Mouse (Mus musculus) embryonic facial prominence, embryonic 11.5 days (tissue): Measurements from ENCODE around the gene Itpka. TPM values are rescaled to one million over a fixed set of nuclear protein-coding genes. Genes with fewer than 3 reads are reported as not detected.

Experiments
- ATAC-seq: fragments of 200-750 bp; cut with Nextera tagmentation; replicated peaks from 2 replicates; pipeline ENCODE4 v1.8.0; 2017; ENCODE audit warnings: low read depth; ENCODE audit not compliant: insufficient number of reproducible peaks, low FRiP score, low TSS enrichment
- DNase-seq: peaks from one replicate; pipeline ENCODE4 v3.0.0-alpha.2; 2015; ENCODE audit warnings: low spot score
- H3K27ac ChIP-seq: fragments of 300-500 bp; sonication (generic); replicated peaks from 2 replicates; pipeline ENCODE4 v1.5.1; 2014; ENCODE audit warnings: mild to moderate bottlenecking, low read depth, low read length, control low read depth
- H3K27me3 ChIP-seq: fragments of 300-500 bp; sonication (generic); 2 replicates; pipeline ENCODE4 v1.6.1; 2014; ENCODE audit warnings: mild to moderate bottlenecking, low read length, moderate library complexity, mixed read lengths; ENCODE audit not compliant: control insufficient read depth, insufficient read depth
- H3K36me3 ChIP-seq: fragments of 300-500 bp; sonication (generic); replicated peaks from 2 replicates; pipeline ENCODE4 v1.6.1; 2014; ENCODE audit warnings: low read depth, mild to moderate bottlenecking, low read length, moderate library complexity, mixed read lengths; ENCODE audit not compliant: control insufficient read depth, insufficient read depth
- H3K4me1 ChIP-seq: fragments of 300-500 bp; sonication (generic); 2 replicates; pipeline ENCODE4 v1.6.1; 2014; ENCODE audit warnings: low read length, mixed read lengths; ENCODE audit not compliant: control insufficient read depth, insufficient read depth
- H3K4me2 ChIP-seq: fragments of 300-500 bp; sonication (generic); 2 replicates; pipeline ENCODE4 v1.6.1; 2014; ENCODE audit warnings: low read depth, mild to moderate bottlenecking, control low read depth, low read length, moderate library complexity
- H3K4me3 ChIP-seq: fragments of 300-500 bp; sonication (generic); 2 replicates; pipeline ENCODE4 v1.5.1; 2014; ENCODE audit warnings: low read depth, low read length, control low read depth
- H3K9ac ChIP-seq: fragments of 300-500 bp; sonication (generic); replicated peaks from 2 replicates; pipeline ENCODE4 v1.6.1; 2014; ENCODE audit warnings: mild to moderate bottlenecking, control low read depth, low read length
- H3K9me3 ChIP-seq: fragments of 300-500 bp; sonication (generic); replicated peaks from 2 replicates; pipeline ENCODE4 v1.6.1; 2016; ENCODE audit warnings: mild to moderate bottlenecking, low read length, inconsistent platforms, mixed read lengths; ENCODE audit not compliant: control insufficient read depth
- WGBS: fragments of 180-500 bp; shearing (Covaris S2); extraction: QIAGEN DNeasy Blood & Tissue Kit; methylation state at CpG from one replicate; pipeline ENCODE4 v1.1.7; 2014; 5-methylcytosine and 5-hydroxymethylcytosine counted together
- polyA plus RNA-seq: library from polyadenylated mRNA; unstranded; fragments of >200 nt; fragmentation: Nextera tagmentation; extraction: Ambion mirVana; gene quantifications from 2 replicates; pipeline ENCODE4 v1.2.1, GENCODE M21; 2014

Itpka gene
- polyA plus RNA-seq = 1.2 TPM in 2 replicates

DNA sequence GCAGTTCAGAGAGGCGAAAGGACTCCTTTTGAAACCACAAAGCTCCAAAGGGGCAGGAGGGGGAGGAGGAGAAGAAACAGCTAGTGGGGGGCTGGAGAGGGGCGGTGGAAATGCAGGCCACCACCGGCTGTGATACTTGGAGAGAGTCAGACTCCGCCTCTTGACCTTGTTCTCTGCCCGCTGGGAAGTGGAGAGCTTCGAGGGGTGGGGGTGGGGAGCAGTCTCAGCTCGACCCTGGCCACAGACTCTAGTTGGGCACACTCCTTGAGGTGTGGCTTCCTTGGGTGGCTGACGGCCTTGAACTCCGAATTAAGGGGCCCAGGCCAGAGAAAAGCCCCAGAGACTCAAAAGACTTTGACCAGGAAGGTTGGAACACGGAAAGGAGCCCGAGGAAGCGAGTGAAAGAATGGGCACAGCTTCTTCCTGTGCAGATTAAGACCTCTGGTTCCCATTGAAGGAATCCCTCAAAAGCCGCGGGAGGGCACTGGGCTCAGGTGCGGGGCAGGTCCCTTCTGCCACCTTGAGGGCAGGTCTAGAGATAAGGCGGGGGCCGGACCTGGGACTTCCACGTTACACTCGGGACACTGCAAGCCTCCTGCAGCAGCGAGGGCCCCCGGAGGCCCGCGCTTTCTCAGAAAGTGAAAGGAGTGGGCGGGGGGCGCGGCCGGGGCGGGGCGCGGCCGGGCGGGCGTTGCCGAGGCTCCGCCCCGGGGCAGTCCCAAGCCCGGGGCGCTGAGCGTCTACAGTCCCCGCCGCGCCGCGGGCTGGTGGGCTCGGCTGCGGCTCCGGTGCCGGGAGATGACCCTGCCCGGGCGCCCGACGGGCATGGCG is at the start of gene Itpka:
Gene Itpka, plus strand, starts transcription at position 757 of the 831 bp plus-strand sequence.
- Histone ChIP-seq H3K27ac (no peak within 1 kb of the TSS; the same call in 1 of the 2 replicates), H3K4me1 (peaks cover 14% of the 10 kb centered on the region), H3K9ac (peak within 1 kb of the TSS; percentile 62), H3K9me3 (no peaks in the 10 kb centered on the region), H3K27me3 (peaks cover 35% of the 10 kb centered on the region), H3K4me2 (peak within 1 kb of the TSS; percentile 100), H3K36me3 (no peaks in the 10 kb centered on the region), H3K4me3 (peak within 1 kb of the TSS; percentile 62)
- peak; percentile 86 for DNase-seq
- under 1% methylated on average over 30 of the region's 53 CpGs for WGBS
- ATAC-seq = peak; percentile 57

DNA sequence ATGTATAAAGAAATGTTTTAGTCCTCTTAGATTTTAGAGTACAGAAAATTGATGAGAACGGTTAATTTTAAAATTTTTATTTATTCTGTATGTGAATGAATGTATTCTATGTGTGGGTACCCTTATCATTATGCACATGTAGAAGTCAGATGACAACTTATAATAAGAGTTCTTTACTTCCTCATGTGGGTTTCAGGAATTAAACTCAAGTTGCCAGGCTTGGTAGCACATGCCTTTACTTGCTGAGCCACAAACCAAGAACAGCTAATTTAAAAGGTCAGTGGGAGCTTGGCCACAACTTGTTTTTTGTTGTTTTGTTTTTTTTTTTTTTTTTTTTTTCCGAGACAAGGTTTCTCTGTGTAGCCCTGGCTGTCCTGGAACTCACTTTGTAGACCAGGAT is 47.3 kb upstream of the Itpka start:
- no peaks in the 10 kb centered on the region for H3K27me3 ChIP-seq
- no peaks in the 10 kb centered on the region for H3K4me1 ChIP-seq
- H3K4me3 ChIP-seq = no peak overlapping the region
- H3K9ac ChIP-seq = no peak overlapping the region
- H3K4me2 ChIP-seq = no peak overlapping the region
- no peak overlapping the region for H3K27ac ChIP-seq
- H3K9me3 ChIP-seq = no peaks in the 10 kb centered on the region
- 100% methylated on average over 1 of the region's 2 CpGs for WGBS
- DNase-seq (no peak), ATAC-seq (no peak)
- H3K36me3 ChIP-seq = no peaks in the 10 kb centered on the region

DNA sequence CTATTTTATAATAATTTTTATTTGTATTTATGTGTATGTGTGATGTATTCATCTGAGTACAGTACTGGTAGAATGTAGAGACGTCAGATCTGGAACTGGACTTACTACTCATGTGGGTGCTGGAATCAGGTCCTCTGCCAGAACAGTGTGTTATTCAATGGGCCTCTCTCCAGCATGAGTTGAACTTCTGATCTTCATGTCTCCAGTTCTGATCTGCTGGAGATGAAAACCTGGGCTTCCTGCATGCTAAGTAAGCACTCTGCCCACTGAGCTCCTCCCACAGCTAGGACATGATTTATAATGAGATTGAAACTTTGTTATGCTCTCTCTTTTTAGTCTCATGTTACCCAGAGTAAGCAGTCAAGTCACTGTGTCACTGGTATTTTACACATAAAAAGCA is 46.0 kb upstream of the Itpka start:
- Histone ChIP-seq H3K4me1 (no peaks in the 10 kb centered on the region), H3K36me3 (no peaks in the 10 kb centered on the region), H3K9ac (no peak overlapping the region), H3K4me3 (no peak overlapping the region), H3K27ac (no peak overlapping the region), H3K27me3 (no peaks in the 10 kb centered on the region), H3K4me2 (no peak overlapping the region), H3K9me3 (no peaks in the 10 kb centered on the region)
- WGBS = 81% methylated on average over 1 of the region's 1 CpGs
- DNase-seq = no peak
- no peak for ATAC-seq

DNA sequence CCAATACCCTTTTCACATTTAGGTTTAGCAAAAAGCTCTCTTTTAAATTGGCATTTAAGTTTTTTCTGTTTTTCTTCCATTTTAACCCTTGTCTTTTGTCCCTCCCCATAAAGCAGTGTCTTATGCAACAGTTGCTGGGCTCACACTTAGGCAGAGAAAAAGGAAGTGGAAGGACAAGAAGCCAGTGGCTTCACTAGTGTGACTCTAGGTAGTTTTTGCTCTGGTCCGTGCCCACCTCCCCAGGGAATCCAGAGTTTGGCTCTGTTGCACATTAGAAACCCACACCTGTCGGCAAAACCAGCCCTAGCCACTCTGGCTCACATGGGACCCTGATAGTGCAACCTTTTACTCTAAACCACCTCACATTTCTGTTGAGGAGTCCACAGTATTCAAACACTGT is 43.7 kb upstream of the Itpka start:
- Histone ChIP-seq H3K4me2 (no peak overlapping the region), H3K9ac (no peak overlapping the region), H3K9me3 (no peaks in the 10 kb centered on the region), H3K4me3 (no peak overlapping the region), H3K36me3 (no peaks in the 10 kb centered on the region), H3K4me1 (no peaks in the 10 kb centered on the region), H3K27ac (no peak overlapping the region), H3K27me3 (no peaks in the 10 kb centered on the region)
- ATAC-seq = no peak
- DNase-seq = no peak
- 85% methylated on average over 2 of the region's 2 CpGs for WGBS

- ATAC-seq = no peak
- no peak for DNase-seq
- Histone ChIP-seq H3K27me3 (no peaks in the 10 kb centered on the region), H3K9ac (no peak overlapping the region), H3K4me1 (no peaks in the 10 kb centered on the region), H3K36me3 (no peaks in the 10 kb centered on the region), H3K27ac (no peak overlapping the region), H3K9me3 (no peaks in the 10 kb centered on the region), H3K4me2 (no peak overlapping the region), H3K4me3 (no peak overlapping the region)
- WGBS = 90% methylated on average over 3 of the region's 3 CpGs
Observed at GRCm38 (mm10) chr2:119699962-119700361, 42.2 kb upstream of the Itpka start.

DNA sequence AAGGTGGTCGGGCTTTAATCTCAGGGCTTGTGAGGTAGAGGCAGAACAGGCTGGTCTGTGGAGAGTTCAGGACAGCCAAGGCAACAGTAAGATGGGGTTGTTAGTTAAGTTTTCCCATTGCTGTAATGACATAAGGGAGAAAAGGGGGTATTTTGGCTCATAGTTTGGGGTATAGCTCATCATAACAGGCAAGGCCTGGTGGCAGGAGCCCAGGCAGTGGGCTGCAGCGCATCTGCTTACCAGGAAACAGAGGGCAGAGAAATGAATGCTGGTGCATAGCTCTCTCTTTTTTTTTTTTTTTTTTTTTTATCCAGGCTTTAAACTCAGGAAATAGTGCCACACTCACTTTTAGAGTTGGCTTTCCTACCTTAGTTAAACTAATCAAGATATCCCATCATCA is 39.0 kb upstream of the Itpka start:
- WGBS = 100% methylated on average over 2 of the region's 2 CpGs
- Histone ChIP-seq H3K9me3 (no peaks in the 10 kb centered on the region), H3K27ac (no peak overlapping the region), H3K36me3 (no peaks in the 10 kb centered on the region), H3K4me3 (no peak overlapping the region), H3K9ac (no peak overlapping the region), H3K4me2 (no peak overlapping the region), H3K4me1 (no peaks in the 10 kb centered on the region), H3K27me3 (no peaks in the 10 kb centered on the region)
- DNase-seq = no peak
- no peak for ATAC-seq

GRCm38 (mm10) chr2:119707676-119708075 is 34.5 kb upstream of the Itpka start:
- Histone ChIP-seq H3K9ac (no peak overlapping the region), H3K36me3 (peaks cover 3% of the 10 kb centered on the region), H3K4me2 (no peak overlapping the region), H3K9me3 (no peaks in the 10 kb centered on the region), H3K27ac (no peak overlapping the region), H3K4me1 (no peaks in the 10 kb centered on the region), H3K27me3 (no peaks in the 10 kb centered on the region), H3K4me3 (no peak overlapping the region)
- no peak for ATAC-seq
- DNase-seq = no peak
- 90% methylated on average over 3 of the region's 3 CpGs for WGBS

DNA sequence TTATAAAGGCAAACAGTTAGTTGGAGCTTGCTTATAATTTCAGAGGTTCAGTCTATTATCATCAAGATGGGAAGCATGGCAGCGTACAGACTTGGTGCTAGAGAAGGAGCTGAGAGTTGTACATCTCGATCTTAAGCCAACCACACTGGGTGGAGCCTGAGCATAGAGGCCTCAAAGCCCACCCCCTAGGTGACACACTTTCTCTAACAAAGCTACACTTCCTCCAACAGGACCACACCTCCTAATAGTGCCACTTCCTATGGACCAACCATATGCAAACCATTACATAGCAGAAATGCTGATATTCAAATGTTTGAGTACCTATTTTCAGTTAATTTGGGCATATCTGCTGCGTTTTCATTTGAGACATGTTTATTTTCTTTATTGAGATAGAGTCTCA is 32.1 kb upstream of the Itpka start:
- DNase-seq (no peak), ATAC-seq (no peak)
- Histone ChIP-seq H3K4me1 (no peaks in the 10 kb centered on the region), H3K27me3 (no peaks in the 10 kb centered on the region), H3K36me3 (peaks cover 3% of the 10 kb centered on the region), H3K27ac (no peak overlapping the region), H3K9me3 (no peaks in the 10 kb centered on the region), H3K4me2 (no peak overlapping the region), H3K4me3 (no peak overlapping the region), H3K9ac (no peak overlapping the region)
- 93% methylated on average over 3 of the region's 3 CpGs for WGBS
